Mouse (Mus musculus) intestine, embryonic 16.5 days (tissue): ENCODE measurements around the gene Gm19935. TPM values are rescaled to one million over a fixed set of nuclear protein-coding genes. Genes with fewer than 3 reads are reported as not detected.

ENCODE experiments used
- ATAC-seq: fragments of 200-750 bp; cut with Nextera tagmentation; 2 replicates; pipeline ENCODE4 v1.8.0; 2017; ENCODE audit warnings: moderate TSS enrichment, moderate library complexity
- H3K27ac ChIP-seq: fragments of 300-500 bp; sonication (generic); 2 replicates; pipeline ENCODE4 v1.5.1; 2014; ENCODE audit warnings: mild to moderate bottlenecking, low read length
- H3K27me3 ChIP-seq: fragments of 300-500 bp; sonication (generic); replicated peaks from 2 replicates; pipeline ENCODE4 v1.6.1; 2014; ENCODE audit warnings: low read length, control low read depth, mixed read lengths; ENCODE audit not compliant: control insufficient read depth, insufficient read depth
- H3K36me3 ChIP-seq: fragments of 300-500 bp; sonication (generic); 2 replicates; pipeline ENCODE4 v1.6.1; 2014; ENCODE audit warnings: low read length, control low read depth; ENCODE audit not compliant: control insufficient read depth, insufficient read depth
- H3K4me1 ChIP-seq: fragments of 300-500 bp; sonication (generic); 2 replicates; pipeline ENCODE4 v1.6.1; 2014; ENCODE audit warnings: low read length, control low read depth, mixed read lengths; ENCODE audit not compliant: control insufficient read depth, insufficient read depth
- H3K4me2 ChIP-seq: fragments of 300-500 bp; sonication (generic); 2 replicates; pipeline ENCODE4 v1.6.1; 2014; ENCODE audit warnings: low read depth, low read length, control low read depth
- H3K4me3 ChIP-seq: fragments of 300-500 bp; sonication (generic); 2 replicates; pipeline ENCODE4 v1.5.1; 2014; ENCODE audit warnings: mild to moderate bottlenecking, low read length
- H3K9ac ChIP-seq: fragments of 300-500 bp; sonication (generic); 2 replicates; pipeline ENCODE4 v1.6.1; 2014; ENCODE audit warnings: low read depth, low read length
- H3K9me3 ChIP-seq: fragments of 300-500 bp; sonication (generic); 2 replicates; pipeline ENCODE4 v1.6.1; 2016; ENCODE audit warnings: low read length, control low read depth; ENCODE audit not compliant: control insufficient read depth
- WGBS: fragments of 180-500 bp; shearing (Covaris S2); extraction: QIAGEN DNeasy Blood & Tissue Kit; methylation state at CpG from one replicate; pipeline ENCODE4 v1.1.7; 2014; 5-methylcytosine and 5-hydroxymethylcytosine counted together
- polyA plus RNA-seq: library from polyadenylated mRNA; unstranded; fragments of >200 nt; fragmentation: Nextera tagmentation; extraction: Ambion mirVana; gene quantifications from 2 replicates; pipeline ENCODE4 v1.2.1, GENCODE M21; 2015

Gene Gm19935
- polyA plus RNA-seq: 0.18 TPM in 1 of 2 replicates, not detected in the other

- no peak for ATAC-seq
- Histone ChIP-seq H3K9me3 (no peaks in the 10 kb centered on the region), H3K4me3 (no peak within 1 kb of the TSS), H3K9ac (no peak within 1 kb of the TSS), H3K36me3 (no peaks in the 10 kb centered on the region), H3K4me1 (no peaks in the 10 kb centered on the region), H3K27me3 (no peaks in the 10 kb centered on the region), H3K4me2 (no peak within 1 kb of the TSS), H3K27ac (no peak within 1 kb of the TSS)
- WGBS: 58% methylated on average over 2 of the region's 2 CpGs
Measured at GRCm38 (mm10) chr8:90817293-90817692, at the start of gene Gm19935. TSS of gene Gm19935 (minus strand) at chr8:90817393.

DNA sequence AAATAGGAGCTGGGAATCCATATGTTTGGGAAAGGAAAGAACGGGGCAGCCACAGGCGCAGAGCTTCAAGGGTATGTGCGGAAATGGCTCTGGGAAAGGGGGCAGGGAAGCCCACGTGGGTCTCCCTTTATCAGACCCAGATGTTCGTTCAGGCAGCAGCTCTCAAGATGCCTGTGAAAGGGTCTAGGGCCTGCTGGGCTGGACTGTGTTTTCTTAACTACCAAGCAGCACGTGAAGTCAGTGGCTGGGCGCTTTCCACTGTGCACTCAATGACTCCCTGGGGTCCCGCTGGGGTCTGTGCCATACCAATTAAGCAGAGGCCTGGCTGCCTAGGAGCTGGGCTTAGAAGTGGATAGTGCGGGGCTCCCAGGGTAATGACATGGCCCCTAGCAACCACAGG lies 44.8 kb upstream of the Gm19935 start:
- H3K9me3 ChIP-seq: no peaks in the 10 kb centered on the region
- no peak overlapping the region for H3K4me3 ChIP-seq
- ATAC-seq: peak; percentile 83
- H3K27ac ChIP-seq: peak overlapping the region; percentile 86
- no peaks in the 10 kb centered on the region for H3K36me3 ChIP-seq
- H3K4me2 ChIP-seq: no peak overlapping the region
- 24% methylated on average over 9 of the region's 9 CpGs for WGBS
- H3K27me3 ChIP-seq: no peaks in the 10 kb centered on the region
- peaks cover 4% of the 10 kb centered on the region; the same call in 1 of the 2 replicates for H3K4me1 ChIP-seq
- H3K9ac ChIP-seq: peak overlapping the region; percentile 32; the same call in 1 of the 2 replicates

DNA sequence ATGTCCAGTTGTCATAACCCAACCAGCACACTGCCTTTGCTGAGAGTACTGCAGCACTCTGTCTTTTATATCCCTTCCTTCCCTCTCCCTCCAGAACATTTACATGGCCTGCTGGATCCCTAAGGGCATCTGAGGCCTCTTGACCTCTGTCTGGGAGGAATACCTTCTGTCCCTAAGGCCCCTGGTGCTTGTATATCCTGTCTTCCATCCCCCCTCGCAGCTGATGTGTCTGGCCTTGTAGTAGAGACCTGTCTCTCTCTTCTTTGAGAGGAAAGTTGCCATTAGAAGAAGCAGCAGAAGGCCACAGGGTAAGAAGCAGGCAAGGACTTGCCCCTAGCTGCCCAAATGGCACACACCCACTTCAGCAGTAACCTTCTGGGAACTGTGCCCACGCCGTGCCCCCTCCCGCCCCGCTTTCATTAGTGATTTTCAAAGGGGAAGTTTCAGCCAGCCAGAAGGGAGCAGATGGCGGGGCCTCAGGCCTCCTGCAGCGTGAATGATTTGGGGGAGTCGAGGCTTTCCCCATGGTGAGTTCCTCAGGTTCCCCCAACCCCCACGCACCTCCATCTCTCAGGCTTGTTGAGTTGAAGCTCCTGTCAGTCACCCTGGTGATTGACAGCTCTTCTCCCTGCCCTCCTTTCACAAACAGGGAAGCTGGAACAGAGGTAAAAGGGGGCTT lies 44.2 kb upstream of the Gm19935 start:
- ATAC-seq: peak; percentile 25; the same call in 1 of the 2 replicates
- Histone ChIP-seq H3K27me3 (no peaks in the 10 kb centered on the region), H3K4me2 (no peak overlapping the region; the same call in 1 of the 2 replicates), H3K4me1 (peaks cover 4% of the 10 kb centered on the region; the same call in 1 of the 2 replicates), H3K36me3 (no peaks in the 10 kb centered on the region), H3K9me3 (no peaks in the 10 kb centered on the region), H3K9ac (peak overlapping the region; percentile 32; the same call in 1 of the 2 replicates), H3K27ac (peak overlapping the region; percentile 86), H3K4me3 (no peak overlapping the region)
- 37% methylated on average over 9 of the region's 9 CpGs for WGBS

DNA sequence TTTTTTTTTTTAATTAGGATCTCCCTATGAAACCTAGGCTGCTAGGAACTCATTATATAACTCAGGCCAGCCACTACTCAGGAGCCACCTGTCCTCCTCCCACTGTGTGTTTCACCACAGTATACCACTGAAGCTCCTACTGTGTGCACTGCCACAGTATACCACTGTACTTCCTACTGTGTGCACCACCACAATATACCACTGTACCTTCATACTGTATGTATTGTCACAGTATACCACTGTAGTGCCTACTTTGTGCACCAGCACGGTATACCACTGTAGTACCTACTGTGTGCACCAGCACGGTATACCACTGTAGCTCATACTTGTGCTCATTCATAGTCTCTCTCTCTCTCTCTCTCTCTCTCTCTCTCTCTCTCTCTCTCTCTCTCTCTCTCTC lies 40.9 kb upstream of the Gm19935 start:
- H3K27me3 ChIP-seq: no peaks in the 10 kb centered on the region
- 95% methylated on average over 2 of the region's 2 CpGs for WGBS
- ATAC-seq: no peak

GRCm38 (mm10) chr8:90856952-90857351 lies 39.8 kb upstream of the Gm19935 start:
- Histone ChIP-seq H3K4me2 (no peak overlapping the region), H3K9me3 (no peaks in the 10 kb centered on the region), H3K36me3 (no peaks in the 10 kb centered on the region), H3K27ac (no peak overlapping the region), H3K27me3 (no peaks in the 10 kb centered on the region), H3K4me1 (peaks cover 11% of the 10 kb centered on the region), H3K9ac (no peak overlapping the region), H3K4me3 (no peak overlapping the region)
- WGBS: 64% methylated on average over 1 of the region's 1 CpGs
- ATAC-seq: no peak

More for the DNA sequence above, 40.9 kb upstream of the Gm19935 start:
- H3K4me1 ChIP-seq: peaks cover 13% of the 10 kb centered on the region
- H3K27ac ChIP-seq: no peak overlapping the region
- no peaks in the 10 kb centered on the region for H3K9me3 ChIP-seq
- no peak overlapping the region for H3K4me3 ChIP-seq
- no peak overlapping the region for H3K9ac ChIP-seq
- H3K4me2 ChIP-seq: no peak overlapping the region
- no peaks in the 10 kb centered on the region for H3K36me3 ChIP-seq

- H3K9ac ChIP-seq: no peak overlapping the region
- H3K27ac ChIP-seq: no peak overlapping the region
- no peak overlapping the region for H3K4me2 ChIP-seq
- peaks cover 9% of the 10 kb centered on the region for H3K4me1 ChIP-seq
- ATAC-seq: no peak
- no peak overlapping the region for H3K4me3 ChIP-seq
- WGBS: 91% methylated on average over 3 of the region's 3 CpGs
- H3K36me3 ChIP-seq: no peaks in the 10 kb centered on the region
- H3K27me3 ChIP-seq: no peaks in the 10 kb centered on the region
- no peaks in the 10 kb centered on the region for H3K9me3 ChIP-seq
Measured at GRCm38 (mm10) chr8:90856171-90856570, 39.0 kb upstream of the Gm19935 start.

- H3K4me3 ChIP-seq: no peak overlapping the region
Measured at GRCm38 (mm10) chr8:90854671-90855161, 37.5 kb upstream of the Gm19935 start.

GRCm38 (mm10) chr8:90853971-90854670 lies 36.9 kb upstream of the Gm19935 start:
- Histone ChIP-seq H3K27me3 (no peaks in the 10 kb centered on the region), H3K4me1 (peaks cover 9% of the 10 kb centered on the region), H3K36me3 (no peaks in the 10 kb centered on the region), H3K9ac (peak overlapping the region; percentile 42; the same call in 1 of the 2 replicates), H3K27ac (peak overlapping the region; percentile 40), H3K9me3 (no peaks in the 10 kb centered on the region), H3K4me3 (no peak overlapping the region), H3K4me2 (no peak overlapping the region)
- 63% methylated on average over 9 of the region's 9 CpGs for WGBS
- ATAC-seq: no peak

More at GRCm38 (mm10) chr8:90854671-90855161, 37.5 kb upstream of the Gm19935 start:
- H3K27ac ChIP-seq: peak overlapping the region; percentile 40; the same call in 1 of the 2 replicates
- H3K27me3 ChIP-seq: no peaks in the 10 kb centered on the region
- H3K4me1 ChIP-seq: peaks cover 9% of the 10 kb centered on the region
- peak overlapping the region; percentile 31; the same call in 1 of the 2 replicates for H3K4me2 ChIP-seq
- no peaks in the 10 kb centered on the region for H3K9me3 ChIP-seq
- ATAC-seq: peak; percentile 71
- peak overlapping the region; percentile 42; the same call in 1 of the 2 replicates for H3K9ac ChIP-seq
- H3K36me3 ChIP-seq: no peaks in the 10 kb centered on the region
- WGBS: 9% methylated on average over 10 of the region's 10 CpGs

DNA sequence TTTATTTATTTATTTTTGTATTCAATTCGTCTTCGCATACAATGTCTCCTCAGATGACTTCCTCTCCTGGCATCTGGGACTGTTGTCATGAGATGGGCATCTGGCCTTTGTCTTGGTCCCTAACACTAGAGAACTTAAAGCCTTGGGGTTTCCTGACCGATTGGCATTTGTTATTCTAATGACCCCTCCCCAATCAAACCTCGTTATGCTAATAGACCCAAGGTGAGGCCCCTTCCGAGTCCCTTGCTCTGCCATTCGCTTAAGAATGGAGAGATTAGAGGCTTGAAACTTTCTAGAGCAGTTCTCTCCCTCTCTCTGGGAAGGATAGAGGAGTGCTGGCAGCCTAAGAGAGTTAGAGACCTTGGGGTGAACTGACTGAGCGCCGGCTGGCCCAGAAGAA lies 34.4 kb upstream of the Gm19935 start:
- WGBS: 62% methylated on average over 8 of the region's 8 CpGs
- Histone ChIP-seq H3K36me3 (no peaks in the 10 kb centered on the region), H3K9ac (no peak overlapping the region), H3K9me3 (no peaks in the 10 kb centered on the region), H3K27me3 (no peaks in the 10 kb centered on the region), H3K4me1 (peaks cover 9% of the 10 kb centered on the region), H3K4me2 (no peak overlapping the region), H3K4me3 (no peak overlapping the region), H3K27ac (no peak overlapping the region)
- ATAC-seq: no peak
